Mouse (Mus musculus): ENCODE measurements around the gene Uchl4.
"Not testable (repeated sequence)": the region's sequence is repeated elsewhere in the genome, so short reads cannot be mapped to it uniquely, and the experiment has no call there.

Uchl4 gene

DNA sequence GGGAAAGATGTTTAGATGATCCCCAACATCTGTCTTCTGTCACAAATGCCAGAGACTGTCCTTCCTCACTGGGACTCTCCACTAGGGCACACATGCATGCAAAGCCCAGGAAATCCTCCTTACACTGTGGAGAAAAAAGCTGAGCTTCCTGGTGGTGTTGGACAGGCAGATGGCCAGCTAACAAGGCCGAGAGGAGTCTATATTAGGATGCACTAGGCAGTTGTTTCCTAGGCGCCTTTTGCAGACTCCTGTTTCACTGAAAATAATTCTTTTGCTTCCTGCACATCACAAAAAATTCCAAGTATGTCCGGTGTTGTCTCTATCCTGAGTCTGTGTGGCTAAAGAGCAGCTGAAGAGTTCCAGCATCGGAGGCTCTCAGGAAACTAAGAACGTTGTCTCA, 3.8 kb upstream of the Uchl4 start:
- DNase-seq (ENCODE audit: low spot score), result no peak

- DNase-seq (ENCODE audit: low spot score), result no peak
Observed at GRCm38 (mm10) chr9:64231674-64232073, 3.3 kb upstream of the Uchl4 start.

DNA sequence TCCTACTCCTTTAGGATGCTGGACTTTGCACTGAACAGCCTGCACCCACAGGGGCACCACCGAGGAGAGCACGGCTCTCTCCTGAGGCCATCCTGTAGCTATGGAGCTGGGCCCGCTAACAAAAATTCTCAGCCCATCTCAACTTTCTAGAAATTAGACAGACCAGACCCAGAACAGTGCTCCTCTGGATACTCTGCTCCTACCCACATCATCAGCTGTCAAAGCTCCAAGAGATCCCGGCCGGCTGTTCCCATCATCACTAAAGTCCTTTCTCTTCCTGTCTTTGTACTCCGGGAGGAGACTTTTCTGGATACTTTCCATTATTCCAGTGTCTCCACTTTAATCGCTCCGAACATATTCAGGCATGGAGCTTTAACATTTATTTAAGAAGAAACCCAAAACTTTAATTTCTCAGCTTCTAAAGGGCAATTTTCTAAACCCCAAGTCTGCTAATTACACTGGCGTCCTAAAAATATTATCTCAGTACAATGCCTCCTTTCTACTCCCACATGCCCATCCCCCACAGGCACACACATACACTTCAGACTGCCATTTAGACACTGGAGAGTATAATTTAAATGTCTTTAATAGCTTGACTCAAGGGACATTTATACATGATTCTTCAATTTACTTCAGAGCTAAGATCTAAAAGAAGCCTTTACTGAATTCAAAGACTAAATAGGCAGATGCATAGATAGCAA, 2.6 kb upstream of the Uchl4 start:
- no peak for DNase-seq (ENCODE audit: low spot score)

DNA sequence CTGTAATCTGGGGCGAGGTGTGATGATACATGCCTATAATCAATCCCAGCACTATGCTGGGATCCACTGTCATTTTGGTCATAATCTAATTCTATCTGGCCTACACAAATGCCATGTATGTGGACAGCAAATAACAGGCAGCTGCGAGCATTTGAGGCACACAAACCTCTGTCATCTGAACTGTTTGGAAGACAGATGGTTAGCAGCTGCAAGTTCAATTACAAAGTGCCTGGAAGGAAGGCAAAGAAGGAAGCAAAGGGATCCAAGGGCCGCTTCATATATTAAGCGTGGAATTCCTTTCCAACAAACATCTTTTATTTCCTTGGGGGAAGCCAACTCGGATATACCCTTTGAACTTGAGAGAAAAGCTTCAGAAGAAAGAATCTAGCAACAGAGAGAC, 1.3 kb upstream of the Uchl4 start:
- DNase-seq (ENCODE audit: low spot score), result no peak

GRCm38 (mm10) chr9:64236056-64236455, 1.1 kb downstream of the Uchl4 start:
- no peak for DNase-seq (ENCODE audit: low spot score)

DNA sequence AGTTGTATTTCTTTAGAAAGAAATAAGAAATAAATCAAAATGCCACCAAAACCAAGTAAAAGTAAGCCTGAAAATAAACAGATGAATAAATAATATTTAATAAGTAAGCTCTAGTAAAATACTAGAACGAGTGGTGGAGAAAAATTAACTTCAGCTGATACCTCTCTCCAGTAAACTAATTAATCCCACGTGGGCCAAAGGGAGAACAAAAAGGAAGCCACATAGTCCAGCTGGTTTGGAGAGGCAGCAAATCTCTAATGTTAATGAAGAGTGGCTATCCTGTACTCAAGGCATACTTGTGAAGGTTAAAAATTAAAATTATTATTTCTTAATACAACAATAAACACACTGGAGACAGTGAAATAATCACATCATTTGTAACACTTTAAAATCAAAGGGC, 5.1 kb downstream of the Uchl4 start:
- no peak for DNase-seq (ENCODE audit: low spot score)

DNA sequence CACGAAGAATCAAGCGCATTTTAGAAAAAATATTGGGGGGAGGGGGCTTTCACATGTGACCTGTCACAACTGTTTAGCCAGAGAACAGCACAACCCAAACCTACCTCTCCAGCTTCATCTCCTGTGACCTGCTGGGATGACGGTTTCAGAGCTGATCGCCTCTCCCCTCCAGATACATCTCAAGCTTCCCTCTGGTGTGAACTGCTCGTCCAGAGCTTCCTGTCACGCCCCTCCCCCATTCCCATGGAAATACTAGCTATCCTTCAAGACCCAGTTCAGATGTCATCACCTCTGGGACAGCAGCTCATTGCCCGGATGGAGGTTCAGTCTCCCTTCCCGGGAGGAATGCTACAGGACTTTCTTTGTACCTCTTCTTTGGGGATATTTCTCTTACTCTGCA, 5.7 kb downstream of the Uchl4 start:
- no peak for DNase-seq (ENCODE audit: low spot score)

GRCm38 (mm10) chr9:64242381-64242831, 7.4 kb downstream of the Uchl4 start:
- no peak for DNase-seq (ENCODE audit: low spot score)

DNA sequence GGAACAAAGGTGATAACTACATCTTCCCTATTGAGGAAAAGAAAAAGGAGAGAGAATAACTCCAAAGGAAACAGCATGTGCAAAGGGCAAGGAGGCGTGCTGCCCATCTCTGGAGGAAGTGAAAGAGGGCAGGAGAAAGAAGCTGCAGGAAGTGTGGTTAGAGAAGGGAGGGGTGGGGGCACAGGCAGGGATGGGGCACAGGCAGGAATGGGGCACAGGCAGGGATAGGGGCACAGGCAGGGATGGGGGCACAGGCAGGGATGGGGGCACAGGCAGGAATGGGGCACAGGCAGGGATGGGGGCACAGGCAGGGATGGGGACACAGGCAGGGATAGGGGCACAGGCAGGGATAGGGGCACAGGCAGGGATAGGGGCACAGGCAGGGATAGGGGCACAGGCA, 14.4 kb downstream of the Uchl4 start:
- no peak for DNase-seq (ENCODE audit: low spot score)

GRCm38 (mm10) chr9:64250111-64250730, 15.2 kb downstream of the Uchl4 start:
- no peak for DNase-seq (ENCODE audit: low spot score)

- DNase-seq (ENCODE audit: low spot score), result no peak
Observed at GRCm38 (mm10) chr9:64252591-64253020, 17.6 kb downstream of the Uchl4 start.

DNA sequence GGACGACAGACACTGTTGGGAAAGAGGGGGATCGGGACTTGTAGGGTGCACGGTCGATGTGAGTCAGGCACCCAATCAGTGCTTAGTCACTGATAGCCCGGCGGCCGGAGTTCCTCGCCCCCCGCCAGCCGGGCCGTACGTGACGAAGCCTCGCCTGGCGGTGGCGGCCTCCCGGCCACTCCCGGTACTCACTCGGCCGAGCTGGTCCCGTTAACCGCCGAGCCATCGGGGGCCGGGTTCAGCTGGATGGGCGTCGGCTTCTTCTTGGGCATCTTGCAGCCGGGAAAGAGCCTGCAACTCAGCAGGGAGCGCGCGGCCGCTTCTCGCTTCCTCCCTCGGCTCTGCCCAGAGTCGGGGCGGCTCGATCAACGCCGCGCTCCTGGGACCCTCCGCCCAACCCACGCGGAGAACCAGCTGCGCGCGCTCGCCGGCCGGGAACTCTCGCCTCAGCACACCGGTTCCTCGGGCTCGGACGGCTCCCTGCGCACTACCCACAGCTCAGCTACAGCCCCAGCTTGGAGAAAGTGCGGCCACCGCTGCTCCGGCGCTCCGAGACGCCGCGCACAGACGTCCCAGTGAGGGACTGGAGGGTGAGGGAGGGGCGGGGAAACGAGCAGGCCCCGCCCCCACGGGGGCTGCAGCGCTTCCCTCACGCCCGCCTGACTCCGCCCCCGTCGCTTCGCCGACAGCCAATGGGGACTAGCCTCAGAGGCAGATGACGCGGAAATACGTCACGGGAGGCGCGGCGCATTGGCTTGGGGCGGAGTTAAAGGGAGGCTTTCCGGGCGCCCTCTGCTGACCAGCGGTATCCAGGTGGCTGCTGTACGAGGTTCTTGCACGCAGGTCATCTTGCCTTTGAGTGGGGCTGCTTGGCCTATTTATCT, 18.3 kb downstream of the Uchl4 start, which contains the start of gene Map2k1:
TSS of gene Map2k1 (minus strand) at position 611 of the 884 bp plus-strand sequence.
- peak; percentile 100 for DNase-seq (ENCODE audit: low spot score)

DNA sequence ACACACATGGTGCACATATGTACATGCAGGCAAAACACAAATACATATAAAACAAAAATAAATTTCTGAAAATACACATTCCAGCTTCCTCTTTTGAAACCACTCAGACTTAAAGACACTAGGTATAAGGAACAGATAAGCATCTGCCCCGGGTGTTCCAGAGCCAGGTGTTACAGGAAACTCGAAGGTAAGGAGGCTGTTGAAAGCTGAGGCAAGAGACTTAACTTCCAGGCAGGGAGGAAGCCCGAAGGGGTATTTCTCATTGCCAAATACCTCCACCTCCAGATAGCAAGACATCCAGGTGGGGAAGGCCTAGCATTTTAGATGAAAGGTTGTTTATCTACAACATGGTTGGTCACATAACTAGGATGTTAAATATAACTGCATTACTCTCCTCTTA, 20.4 kb downstream of the Uchl4 start:
- no peak for DNase-seq (ENCODE audit: low spot score)

GRCm38 (mm10) chr9:64256204-64256603, 21.2 kb downstream of the Uchl4 start:
- no peak for DNase-seq (ENCODE audit: low spot score)

- DNase-seq (ENCODE audit: low spot score), result no peak
Observed at GRCm38 (mm10) chr9:64259906-64260305, 24.9 kb downstream of the Uchl4 start.

- no peak for DNase-seq (ENCODE audit: low spot score)
Observed at GRCm38 (mm10) chr9:64261023-64261422, 26.0 kb downstream of the Uchl4 start.

- DNase-seq (ENCODE audit: low spot score), result no peak
Observed at GRCm38 (mm10) chr9:64264813-64265212, 29.8 kb downstream of the Uchl4 start.

- DNase-seq (ENCODE audit: low spot score), result no peak
Observed at GRCm38 (mm10) chr9:64267231-64267630, 32.2 kb downstream of the Uchl4 start.

DNA sequence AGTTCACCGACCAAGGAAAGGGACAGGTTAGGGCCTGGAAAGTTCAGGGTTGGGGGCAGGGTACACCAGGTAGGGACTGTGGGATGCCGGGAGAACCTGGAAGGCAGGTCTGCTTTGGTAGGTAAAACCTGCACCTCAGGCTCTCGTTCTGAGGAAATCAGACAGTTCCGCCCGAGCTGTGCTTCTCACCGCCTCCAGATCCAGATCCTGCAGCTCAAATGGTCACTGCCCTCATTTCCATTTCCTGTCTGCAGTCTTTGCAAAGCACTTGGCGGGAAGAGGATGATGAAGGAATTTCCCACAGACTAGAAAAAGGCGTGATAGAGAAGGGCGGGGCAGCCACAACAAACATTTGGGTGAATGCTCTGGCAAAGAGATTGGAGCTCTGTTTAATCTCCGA, 33.2 kb downstream of the Uchl4 start:
- no peak for DNase-seq (ENCODE audit: low spot score)

GRCm38 (mm10) chr9:64268836-64269235, 33.8 kb downstream of the Uchl4 start:
- not testable (repeated sequence) for DNase-seq (ENCODE audit: low spot score)

DNA sequence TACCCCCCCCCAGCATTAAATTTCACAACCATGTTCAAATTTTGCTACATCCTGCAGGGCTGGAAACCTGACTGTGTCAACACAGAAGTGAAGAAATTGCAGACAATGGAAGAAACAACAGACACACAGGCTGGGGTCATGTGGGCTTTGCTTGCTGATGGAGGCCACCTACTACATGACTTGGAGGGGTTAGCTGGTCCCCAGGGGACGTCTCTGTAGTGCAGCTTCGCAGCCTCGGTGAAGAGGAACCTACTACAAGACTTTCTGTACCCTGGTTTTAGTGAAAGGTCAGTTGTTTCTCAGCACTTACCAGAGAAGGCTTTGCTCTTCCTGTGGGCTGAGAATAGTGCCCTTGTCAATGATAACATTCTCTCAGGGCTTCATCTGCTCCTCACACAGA, 36.2 kb downstream of the Uchl4 start:
- DNase-seq (ENCODE audit: low spot score), result no peak

GRCm38 (mm10) chr9:64272611-64273010, 37.6 kb downstream of the Uchl4 start:
- peak; percentile 12 for DNase-seq (ENCODE audit: low spot score)

GRCm38 (mm10) chr9:64273757-64274156, 38.8 kb downstream of the Uchl4 start:
- no peak for DNase-seq (ENCODE audit: low spot score)

Data from urinary bladder, postnatal 25 days (tissue).